Mouse (Mus musculus): ENCODE results near the gene Insig1. TPM values are rescaled to one million over a fixed set of nuclear protein-coding genes. Genes with fewer than 3 reads are reported as not detected.
A peak's percentile ranks its signal among the peaks of the same experiment; 100 is the strongest.

Insig1 gene
- polyA plus RNA-seq, 1 experiment from 2014 or later = 48.1 TPM

GRCm38 (mm10) chr5:28094846-28095245 lies 23.7 kb downstream of the Insig1 start:
- no peaks in the 10 kb centered on the region for H3K4me1 ChIP-seq
- no peaks in the 10 kb centered on the region for H3K36me3 ChIP-seq
- no peak for ATAC-seq (ENCODE audit: insufficient number of reproducible peaks, low FRiP score, low TSS enrichment, low read depth)
- H3K4me3 ChIP-seq = no peak overlapping the region
- no peaks in the 10 kb centered on the region for H3K9me3 ChIP-seq
- WGBS = 68% methylated on average over 6 of the region's 6 CpGs
- H3K9ac ChIP-seq = no peak overlapping the region
- H3K27ac ChIP-seq = no peak overlapping the region
- H3K4me2 ChIP-seq = no peak overlapping the region
- H3K27me3 ChIP-seq = 0 out of 2 replicates have a peak, but pooled peaks cover 4% of the 10 kb centered on the region

- 83% methylated on average over 2 of the region's 2 CpGs for WGBS
- Histone ChIP-seq H3K9ac (no peak overlapping the region), H3K4me1 (no peaks in the 10 kb centered on the region), H3K36me3 (no peaks in the 10 kb centered on the region), H3K4me2 (no peak overlapping the region), H3K27me3 (0 out of 2 replicates have a peak, but pooled peaks cover 4% of the 10 kb centered on the region), H3K4me3 (no peak overlapping the region), H3K9me3 (no peaks in the 10 kb centered on the region), H3K27ac (no peak overlapping the region)
- ATAC-seq (ENCODE audit: insufficient number of reproducible peaks, low FRiP score, low TSS enrichment, low read depth) = no peak
Measured at GRCm38 (mm10) chr5:28095671-28096070, 24.5 kb downstream of the Insig1 start.

- no peak for ATAC-seq (ENCODE audit: insufficient number of reproducible peaks, low FRiP score, low TSS enrichment, low read depth)
- H3K27ac ChIP-seq = no peak overlapping the region
- H3K4me2 ChIP-seq = no peak overlapping the region
- H3K4me1 ChIP-seq = no peaks in the 10 kb centered on the region
- H3K9ac ChIP-seq = no peak overlapping the region
- WGBS = 72% methylated on average over 4 of the region's 4 CpGs
- no peaks in the 10 kb centered on the region for H3K36me3 ChIP-seq
- no peaks in the 10 kb centered on the region for H3K27me3 ChIP-seq
- no peaks in the 10 kb centered on the region for H3K9me3 ChIP-seq
- no peak overlapping the region for H3K4me3 ChIP-seq
Measured at GRCm38 (mm10) chr5:28106966-28107365, 35.8 kb downstream of the Insig1 start.

- Histone ChIP-seq H3K27ac (no peak overlapping the region), H3K9me3 (no peaks in the 10 kb centered on the region), H3K27me3 (no peaks in the 10 kb centered on the region), H3K9ac (no peak overlapping the region), H3K36me3 (no peaks in the 10 kb centered on the region), H3K4me2 (no peak overlapping the region), H3K4me1 (no peaks in the 10 kb centered on the region), H3K4me3 (no peak overlapping the region)
- 84% methylated on average over 6 of the region's 6 CpGs for WGBS
- ATAC-seq (ENCODE audit: insufficient number of reproducible peaks, low FRiP score, low TSS enrichment, low read depth) = no peak
Measured at GRCm38 (mm10) chr5:28107974-28108373, 36.8 kb downstream of the Insig1 start.

- no peak overlapping the region for H3K4me3 ChIP-seq
- H3K9ac ChIP-seq = no peak overlapping the region
- WGBS = 26% methylated on average over 2 of the region's 2 CpGs
- no peak overlapping the region for H3K27ac ChIP-seq
- no peaks in the 10 kb centered on the region for H3K9me3 ChIP-seq
- no peak overlapping the region for H3K4me2 ChIP-seq
- no peaks in the 10 kb centered on the region for H3K36me3 ChIP-seq
- no peaks in the 10 kb centered on the region for H3K4me1 ChIP-seq
- ATAC-seq (ENCODE audit: insufficient number of reproducible peaks, low FRiP score, low TSS enrichment, low read depth) = no peak
- peaks cover 5% of the 10 kb centered on the region; the same call in 1 of the 2 replicates for H3K27me3 ChIP-seq
Measured at GRCm38 (mm10) chr5:28110881-28111280, 39.7 kb downstream of the Insig1 start.

GRCm38 (mm10) chr5:28117251-28117880 lies 46.2 kb downstream of the Insig1 start:
- no peak overlapping the region for H3K4me3 ChIP-seq
- H3K9ac ChIP-seq = no peak overlapping the region
- 6% methylated on average over 13 of the region's 13 CpGs for WGBS
- no peak overlapping the region for H3K27ac ChIP-seq
- peaks cover 3% of the 10 kb centered on the region for H3K4me1 ChIP-seq
- no peaks in the 10 kb centered on the region for H3K36me3 ChIP-seq
- H3K4me2 ChIP-seq = no peak overlapping the region
- no peaks in the 10 kb centered on the region for H3K9me3 ChIP-seq
- ATAC-seq (ENCODE audit: insufficient number of reproducible peaks, low FRiP score, low TSS enrichment, low read depth) = no peak
- peaks cover 64% of the 10 kb centered on the region for H3K27me3 ChIP-seq

- Histone ChIP-seq H3K4me1 (peaks cover 3% of the 10 kb centered on the region), H3K27ac (no peak overlapping the region), H3K27me3 (peaks cover 67% of the 10 kb centered on the region), H3K4me3 (peak overlapping the region; percentile 11), H3K9me3 (no peaks in the 10 kb centered on the region), H3K4me2 (peak overlapping the region; percentile 12), H3K36me3 (no peaks in the 10 kb centered on the region), H3K9ac (no peak overlapping the region)
- ATAC-seq (ENCODE audit: insufficient number of reproducible peaks, low FRiP score, low TSS enrichment, low read depth) = no peak
- under 1% methylated on average over 30 of the region's 30 CpGs for WGBS
Measured at GRCm38 (mm10) chr5:28117882-28118530, 46.8 kb downstream of the Insig1 start.

GRCm38 (mm10) chr5:28118531-28118925 lies 47.4 kb downstream of the Insig1 start:
- no peak for ATAC-seq (ENCODE audit: insufficient number of reproducible peaks, low FRiP score, low TSS enrichment, low read depth)
- 1% methylated on average over 19 of the region's 19 CpGs for WGBS
- H3K9me3 ChIP-seq = no peaks in the 10 kb centered on the region
- no peak overlapping the region for H3K27ac ChIP-seq
- H3K4me3 ChIP-seq = peak overlapping the region; percentile 11; the same call in 1 of the 2 replicates
- no peaks in the 10 kb centered on the region for H3K36me3 ChIP-seq
- peak overlapping the region; percentile 12 for H3K4me2 ChIP-seq
- H3K27me3 ChIP-seq = peaks cover 70% of the 10 kb centered on the region
- H3K9ac ChIP-seq = no peak overlapping the region
- peaks cover 9% of the 10 kb centered on the region for H3K4me1 ChIP-seq

GRCm38 (mm10) chr5:28119576-28119975 lies 48.4 kb downstream of the Insig1 start:
- WGBS = 38% methylated on average over 3 of the region's 3 CpGs
- H3K4me2 ChIP-seq = no peak overlapping the region
- no peak for ATAC-seq (ENCODE audit: insufficient number of reproducible peaks, low FRiP score, low TSS enrichment, low read depth)
- H3K9ac ChIP-seq = no peak overlapping the region
- no peak overlapping the region for H3K4me3 ChIP-seq
- H3K27me3 ChIP-seq = peaks cover 78% of the 10 kb centered on the region
- H3K36me3 ChIP-seq = no peaks in the 10 kb centered on the region
- no peaks in the 10 kb centered on the region for H3K9me3 ChIP-seq
- H3K4me1 ChIP-seq = peaks cover 9% of the 10 kb centered on the region
- no peak overlapping the region for H3K27ac ChIP-seq

- peaks cover 9% of the 10 kb centered on the region for H3K4me1 ChIP-seq
Measured at GRCm38 (mm10) chr5:28122491-28123454, 51.6 kb downstream of the Insig1 start.

GRCm38 (mm10) chr5:28123455-28123825 lies 52.3 kb downstream of the Insig1 start:
- Histone ChIP-seq H3K27ac (no peak overlapping the region), H3K9me3 (no peaks in the 10 kb centered on the region), H3K36me3 (no peaks in the 10 kb centered on the region), H3K9ac (no peak overlapping the region), H3K4me2 (no peak overlapping the region), H3K27me3 (peaks cover 92% of the 10 kb centered on the region), H3K4me3 (no peak overlapping the region), H3K4me1 (peaks cover 6% of the 10 kb centered on the region; the same call in 1 of the 2 replicates)
- no peak for ATAC-seq (ENCODE audit: insufficient number of reproducible peaks, low FRiP score, low TSS enrichment, low read depth)
- 4% methylated on average over 11 of the region's 11 CpGs for WGBS

More at GRCm38 (mm10) chr5:28122491-28123454, 51.6 kb downstream of the Insig1 start:
- ATAC-seq (ENCODE audit: insufficient number of reproducible peaks, low FRiP score, low TSS enrichment, low read depth) = no peak
- no peak overlapping the region for H3K9ac ChIP-seq
- H3K27me3 ChIP-seq = peaks cover 92% of the 10 kb centered on the region
- WGBS = 1% methylated on average over 27 of the region's 27 CpGs
- H3K4me3 ChIP-seq = no peak overlapping the region
- H3K27ac ChIP-seq = no peak overlapping the region
- no peak overlapping the region for H3K4me2 ChIP-seq
- H3K36me3 ChIP-seq = no peaks in the 10 kb centered on the region
- H3K9me3 ChIP-seq = no peaks in the 10 kb centered on the region
